ENCODE assay signal across 20 mouse cellular contexts in the genomic region with DNA sequence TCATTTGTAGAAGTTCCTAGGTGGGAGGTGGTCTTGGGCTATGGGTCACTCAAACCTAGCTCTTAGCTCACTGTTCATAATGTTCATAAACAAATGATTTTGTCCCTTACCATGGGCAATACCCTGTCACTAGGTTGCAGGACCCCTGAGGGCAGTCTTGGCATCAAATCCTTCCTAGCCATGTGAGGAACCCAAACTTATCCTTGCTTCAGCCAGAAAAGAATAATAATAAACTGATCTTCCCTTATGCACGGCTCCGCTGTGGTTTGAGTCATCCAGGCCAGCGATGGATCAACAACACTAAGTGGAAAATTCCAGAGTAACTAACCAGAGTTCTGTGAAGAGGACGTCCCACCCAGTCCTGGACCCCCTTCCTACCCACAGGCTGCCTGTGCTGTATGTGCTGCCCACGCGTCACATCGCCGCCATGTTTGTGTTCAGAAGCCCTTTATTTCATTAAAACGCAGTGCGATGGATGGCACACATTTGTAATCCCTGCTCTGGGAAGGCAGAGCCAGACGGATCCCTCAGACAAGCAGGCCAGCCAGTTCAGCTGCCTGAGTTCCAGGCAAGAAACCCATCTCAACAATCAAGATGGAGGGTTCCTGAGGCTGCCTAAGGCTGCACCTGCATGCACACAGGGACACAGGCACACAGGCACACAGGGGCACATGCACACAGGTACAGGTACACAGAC. TPM values are rescaled to one million over a fixed set of nuclear protein-coding genes. Genes with fewer than 3 reads are reported as not detected.
DNase-seq lines count a peak whose midpoint lies in the region; ATAC-seq and TF ChIP-seq lines count a peak whose summit lies in the region.
"Had no signal": no experiment of that assay in that cellular context is flagged by ENCODE, and none has a peak within 500 bp of the region (broad histone marks: within the 10 kb centered on the region; RNA-seq: fewer than 3 reads in every experiment).

No protein-coding gene starts in this region.

- H3K9me3 ChIP-seq in G1E (replicated peaks): peaks cover 93% of the 10 kb centered on the region
- H3K9me3 ChIP-seq: embryonic facial prominence, embryonic 12.5 days; forebrain, embryonic 15.5 days; heart, embryonic 15.5 days had no signal

- peak; percentile 42 for DNase-seq in cerebellum, adult 8-10 months
- DNase-seq in cerebellum, adult 9-11 months: no peak
- no peak for DNase-seq in left cerebral cortex, adult 2 months (ENCODE audit: extremely low spot score in 1 of 2, low spot score in 2 of 2)
- DNase-seq in left cerebral cortex, adult 11 months (ENCODE audit: low spot score): no peak
- DNase-seq in G1E (ENCODE audit: low spot score): no peak
- no peak for DNase-seq in adrenal gland, postnatal 14 days
- DNase-seq: adrenal gland, postnatal 25 days; cerebellum, adult 11 months; gastrocnemius, postnatal 14 days; heart, adult 2 months; heart, postnatal 14 days had no signal

- H3K4me3 ChIP-seq in left cerebral cortex, adult 2 months: no peak overlapping the region
- H3K4me3 ChIP-seq in G1E (ENCODE audit: low read depth, low read length): peak overlapping the region; percentile 51
- H3K4me3 ChIP-seq in olfactory bulb, adult 2 months (ENCODE audit: insufficient read depth, low read depth, low read length): no peak overlapping the region
- H3K4me3 ChIP-seq: embryonic facial prominence, embryonic 12.5 days; forebrain, embryonic 15.5 days; heart, adult 2 months; heart, embryonic 15.5 days had no signal

- no peaks in the 10 kb centered on the region for H3K4me1 ChIP-seq in G1E (ENCODE audit: insufficient read depth, low read depth, low read length)
- H3K4me1 ChIP-seq in olfactory bulb, adult 2 months (ENCODE audit: control insufficient read depth, insufficient read depth, low read length): peaks cover 81% of the 10 kb centered on the region

- no peak for TF ChIP-seq CTCF in left cerebral cortex, adult 2 months (IDR thresholded peaks at IDR 0.05)
- no peak for TF ChIP-seq CTCF in G1E (IDR thresholded peaks at IDR 0.05; ENCODE audit: low read depth, low read length)
- TF ChIP-seq CTCF in olfactory bulb, adult 2 months (IDR thresholded peaks at IDR 0.05; ENCODE audit: insufficient read depth, low read depth, low read length): no peak

- no peaks in the 10 kb centered on the region for H3K36me3 ChIP-seq in G1E (replicated peaks)
- H3K36me3 ChIP-seq: embryonic facial prominence, embryonic 12.5 days; forebrain, embryonic 15.5 days; heart, embryonic 15.5 days had no signal

- peak overlapping the region; percentile 92 for H3K27ac ChIP-seq in left cerebral cortex, adult 2 months
- H3K27ac ChIP-seq in olfactory bulb, adult 2 months (ENCODE audit: insufficient read depth, low read depth, low read length): peak overlapping the region; percentile 76
- H3K27ac ChIP-seq: embryonic facial prominence, embryonic 12.5 days; forebrain, embryonic 15.5 days; heart, adult 2 months; heart, embryonic 15.5 days; hindbrain, embryonic 14.5 days had no signal

- intact Hi-C loops in left cerebral cortex, adult 2 months (cut with DNase I): no loop called here

- TF ChIP-seq POLR2A in olfactory bulb, adult 2 months (IDR thresholded peaks at IDR 0.05; ENCODE audit: insufficient read depth, low read depth, low read length): no peak

- no peaks in the 10 kb centered on the region; the same call in 1 of the 2 replicates for H3K27me3 ChIP-seq in G1E (ENCODE audit: insufficient read depth, low read length)
- H3K27me3 ChIP-seq: embryonic facial prominence, embryonic 12.5 days; forebrain, embryonic 15.5 days had no signal

- ATAC-seq in G1E (ENCODE audit: extremely low read depth, insufficient number of reproducible peaks, low FRiP score, poor library complexity, severe bottlenecking): no peak
- ATAC-seq: activated CD4-positive, CD25-positive, alpha-beta regulatory T cell, adult 4 months; forebrain, embryonic 15.5 days; Patski had no signal

- 56% methylated on average over 11 of the region's 11 CpGs for WGBS in olfactory bulb, adult 2 months

RNA-seq across cellular contexts. Expression of a gene that starts 25.0 kb away (rescaled TPM):
- 100 to 1,000 TPM; 345 to 353 TPM for total RNA-seq in left cerebral cortex, adult 2 months (2021)
- total RNA-seq in G1E (2014; fragmentation: Nextera tagmentation) (not detected in 2 replicates), G1E (2017) (0.16 TPM in 1 of 2 replicates, not detected in the other)
- not detected in 2 replicates for polyA plus RNA-seq in G1E (2012)
- polyA plus RNA-seq in olfactory bulb, adult 2 months (2012; ENCODE audit: insufficient read depth, insufficient read length, low replicate concordance, missing spikeins): 164 TPM in 1 of 2 replicates, not detected in the other
- total RNA-seq in adrenal gland, postnatal 14 days (2021): 4.6 and 5.0 TPM in 2 replicates
- total RNA-seq: hematopoietic stem cell, adult 5-6 weeks had no signal
- polyA plus RNA-seq: C2C12; heart, adult 2 months; Patski had no signal

Comparison
In these comparisons a context has a peak if more than half of its experiments do, and no peak if none do; other contexts are left out.
1. RNA of a gene that starts 25.0 kb away (total RNA-seq): 345 to 353 TPM in left cerebral cortex, adult 2 months; 4.6 to 5.0 TPM in adrenal gland, postnatal 14 days and 0.16 TPM in G1E; every median in the first group is over 10 times any median in the second.